ENCODE assay signal across 12 mouse cellular contexts in genomic region chr1:152916936-152917335, GRCm38 (mm10).
"Had no signal": no experiment of that assay in that cellular context is flagged by ENCODE, and none has a peak within 500 bp of the region (broad histone marks: within the 10 kb centered on the region; RNA-seq: fewer than 3 reads in every experiment).

No protein-coding gene starts in this region.

- H3K9me3 ChIP-seq: liver, embryonic 13.5 days had no signal

- H3K36me3 ChIP-seq: liver, embryonic 13.5 days had no signal

- H3K27ac ChIP-seq: kidney, postnatal 0 days; layer of hippocampus, adult 2 months; left cerebral cortex, adult 2 months; liver, embryonic 13.5 days had no signal

- H3K4me1 ChIP-seq: liver, embryonic 13.5 days had no signal

- H3K9ac ChIP-seq: liver, embryonic 13.5 days had no signal

- H3K27me3 ChIP-seq: liver, embryonic 13.5 days had no signal

- H3K4me3 ChIP-seq: layer of hippocampus, adult 2 months; left cerebral cortex, adult 2 months; liver, embryonic 13.5 days had no signal

- DNase-seq: kidney, postnatal 25 days; layer of hippocampus, postnatal 36 days; liver, embryonic 13.5 days; lung, adult 2 months; lung, postnatal 14 days; lung, postnatal 4 days; midbrain, embryonic 14.5 days; right cerebral cortex, postnatal 4 days; thymus, postnatal 25 days had no signal
